Mouse (Mus musculus) neural tube, embryonic 12.5 days (tissue): ENCODE data around the gene Ccnj. TPM values are rescaled to one million over a fixed set of nuclear protein-coding genes. Genes with fewer than 3 reads are reported as not detected.

ENCODE experiments used
- ATAC-seq: fragments of 200-750 bp; cut with Nextera tagmentation; 2 replicates; pipeline ENCODE4 v1.8.0; 2017; ENCODE audit warnings: low read depth, mild to moderate bottlenecking, moderate TSS enrichment, moderate library complexity; ENCODE audit not compliant: low FRiP score
- H3K27ac ChIP-seq: fragments of 300-500 bp; sonication (generic); 2 replicates; pipeline ENCODE4 v1.5.1; 2016
- H3K27me3 ChIP-seq: fragments of 300-500 bp; sonication (generic); replicated peaks from 2 replicates; pipeline ENCODE4 v1.6.1; 2016; ENCODE audit warnings: mild to moderate bottlenecking
- H3K36me3 ChIP-seq: fragments of 300-500 bp; sonication (generic); 2 replicates; pipeline ENCODE4 v1.6.1; 2016; ENCODE audit warnings: mild to moderate bottlenecking
- H3K4me1 ChIP-seq: fragments of 300-500 bp; sonication (generic); 2 replicates; pipeline ENCODE4 v1.6.1; 2016
- H3K4me2 ChIP-seq: fragments of 300-500 bp; sonication (generic); replicated peaks from 2 replicates; pipeline ENCODE4 v1.6.1; 2016; ENCODE audit warnings: mild to moderate bottlenecking
- H3K4me3 ChIP-seq: fragments of 300-500 bp; sonication (generic); 2 replicates; pipeline ENCODE4 v1.5.1; 2016
- H3K9ac ChIP-seq: fragments of 300-500 bp; sonication (generic); 2 replicates; pipeline ENCODE4 v1.6.1; 2016; ENCODE audit warnings: mild to moderate bottlenecking
- H3K9me3 ChIP-seq: fragments of 300-500 bp; sonication (generic); 2 replicates; pipeline ENCODE4 v1.6.1; 2016; ENCODE audit warnings: mild to moderate bottlenecking
- WGBS: fragments of 180-500 bp; shearing (Covaris S2); methylation state at CpG from one replicate; pipeline ENCODE4 v1.1.7; 2016; 5-methylcytosine and 5-hydroxymethylcytosine counted together
- polyA plus RNA-seq: library from polyadenylated mRNA; unstranded; fragments of >200 nt; fragmentation: Nextera tagmentation; extraction: Ambion mirVana; gene quantifications from 2 replicates; pipeline ENCODE4 v1.2.1, GENCODE M21; 2016

Gene Ccnj
- polyA plus RNA-seq, 1 experiment from 2014 or later = 28.2 TPM

GRCm38 (mm10) chr19:40825636-40826035 is 5.4 kb upstream of the Ccnj start:
- 72% methylated on average over 5 of the region's 5 CpGs for WGBS

GRCm38 (mm10) chr19:40826735-40827134 is 4.3 kb upstream of the Ccnj start:
- no peaks in the 10 kb centered on the region for H3K27me3 ChIP-seq
- H3K9ac ChIP-seq = no peak overlapping the region
- no peak for ATAC-seq
- H3K36me3 ChIP-seq = no peaks in the 10 kb centered on the region
- WGBS = 87% methylated on average over 7 of the region's 7 CpGs
- no peak overlapping the region for H3K4me3 ChIP-seq
- H3K4me2 ChIP-seq = no peak overlapping the region
- no peak overlapping the region for H3K27ac ChIP-seq
- peaks cover 5% of the 10 kb centered on the region; the same call in 1 of the 2 replicates for H3K4me1 ChIP-seq
- H3K9me3 ChIP-seq = no peaks in the 10 kb centered on the region

More at GRCm38 (mm10) chr19:40825636-40826035, 5.4 kb upstream of the Ccnj start:
- H3K27me3 ChIP-seq = no peaks in the 10 kb centered on the region; the same call in 1 of the 2 replicates
- no peak overlapping the region for H3K4me2 ChIP-seq
- no peaks in the 10 kb centered on the region for H3K9me3 ChIP-seq
- no peak overlapping the region for H3K27ac ChIP-seq
- no peak overlapping the region for H3K4me3 ChIP-seq
- no peaks in the 10 kb centered on the region for H3K36me3 ChIP-seq
- H3K4me1 ChIP-seq = peaks cover 5% of the 10 kb centered on the region; the same call in 1 of the 2 replicates
- ATAC-seq = no peak
- no peak overlapping the region for H3K9ac ChIP-seq

DNA sequence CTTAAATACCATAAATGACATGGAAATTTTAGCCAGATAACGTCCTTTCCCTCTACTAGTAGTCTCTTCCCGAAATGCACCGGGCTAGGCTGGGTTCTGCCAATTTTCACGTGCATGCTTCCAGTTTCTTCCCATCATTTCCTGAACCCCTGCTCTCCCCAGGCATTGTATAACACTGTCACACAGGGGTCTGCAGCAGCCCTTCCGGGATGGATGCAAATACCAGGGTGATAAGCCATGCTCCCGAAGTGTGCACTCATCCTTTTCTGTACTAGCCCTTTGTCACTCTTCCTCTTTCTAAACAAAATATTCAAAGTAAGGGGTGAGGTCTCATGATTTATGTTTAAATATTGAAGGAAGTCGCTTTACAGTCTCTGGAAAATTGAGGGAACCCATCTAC is 881 bp upstream of the Ccnj start:
- H3K27ac ChIP-seq = no peak overlapping the region
- H3K9me3 ChIP-seq = no peaks in the 10 kb centered on the region
- peak overlapping the region; percentile 97 for H3K9ac ChIP-seq
- no peaks in the 10 kb centered on the region for H3K27me3 ChIP-seq
- H3K4me2 ChIP-seq = peak overlapping the region; percentile 91
- H3K4me1 ChIP-seq = peaks cover 30% of the 10 kb centered on the region
- ATAC-seq = no peak
- WGBS = 65% methylated on average over 7 of the region's 7 CpGs
- no peaks in the 10 kb centered on the region for H3K36me3 ChIP-seq
- peak overlapping the region; percentile 90 for H3K4me3 ChIP-seq

GRCm38 (mm10) chr19:40831416-40832201 is 530 bp downstream of the Ccnj start:
- H3K27me3 ChIP-seq = no peaks in the 10 kb centered on the region
- H3K4me2 ChIP-seq = peak overlapping the region; percentile 91
- H3K36me3 ChIP-seq = peaks cover 2% of the 10 kb centered on the region
- H3K4me1 ChIP-seq = peaks cover 30% of the 10 kb centered on the region
- peak overlapping the region; percentile 81 for H3K27ac ChIP-seq
- no peaks in the 10 kb centered on the region for H3K9me3 ChIP-seq
- H3K9ac ChIP-seq = peak overlapping the region; percentile 97
- peak overlapping the region; percentile 90 for H3K4me3 ChIP-seq
- peak; percentile 76 for ATAC-seq
- WGBS = under 1% methylated on average over 76 of the region's 76 CpGs

GRCm38 (mm10) chr19:40832361-40832760 is 1.3 kb downstream of the Ccnj start:
- no peaks in the 10 kb centered on the region for H3K9me3 ChIP-seq
- WGBS = 35% methylated on average over 5 of the region's 5 CpGs
- H3K4me3 ChIP-seq = peak overlapping the region; percentile 90
- H3K27me3 ChIP-seq = no peaks in the 10 kb centered on the region
- H3K36me3 ChIP-seq = peaks cover 8% of the 10 kb centered on the region
- peak overlapping the region; percentile 97 for H3K9ac ChIP-seq
- ATAC-seq = no peak
- H3K4me2 ChIP-seq = peak overlapping the region; percentile 91
- H3K27ac ChIP-seq = no peak overlapping the region
- peaks cover 30% of the 10 kb centered on the region for H3K4me1 ChIP-seq

- H3K4me3 ChIP-seq = no peak overlapping the region
- H3K4me1 ChIP-seq = peaks cover 30% of the 10 kb centered on the region
- H3K9ac ChIP-seq = no peak overlapping the region
- H3K9me3 ChIP-seq = no peaks in the 10 kb centered on the region
- no peak overlapping the region for H3K4me2 ChIP-seq
- peaks cover 29% of the 10 kb centered on the region for H3K36me3 ChIP-seq
- no peaks in the 10 kb centered on the region for H3K27me3 ChIP-seq
- H3K27ac ChIP-seq = no peak overlapping the region
- ATAC-seq = no peak
- WGBS = 93% methylated on average over 6 of the region's 6 CpGs
These were observed 3.4 kb downstream of the Ccnj start for GRCm38 (mm10) chr19:40834436-40834835.

GRCm38 (mm10) chr19:40838205-40838604 is 7.1 kb downstream of the Ccnj start:
- no peak overlapping the region for H3K9ac ChIP-seq
- no peak for ATAC-seq
- H3K9me3 ChIP-seq = no peaks in the 10 kb centered on the region
- no peaks in the 10 kb centered on the region for H3K27me3 ChIP-seq
- no peak overlapping the region for H3K27ac ChIP-seq
- H3K36me3 ChIP-seq = peaks cover 59% of the 10 kb centered on the region
- peaks cover 15% of the 10 kb centered on the region for H3K4me1 ChIP-seq
- 92% methylated on average over 7 of the region's 7 CpGs for WGBS
- H3K4me3 ChIP-seq = no peak overlapping the region
- no peak overlapping the region for H3K4me2 ChIP-seq

- H3K4me1 ChIP-seq = no peaks in the 10 kb centered on the region
- no peak overlapping the region for H3K9ac ChIP-seq
- no peak overlapping the region for H3K27ac ChIP-seq
- no peak for ATAC-seq
- no peaks in the 10 kb centered on the region for H3K9me3 ChIP-seq
- H3K36me3 ChIP-seq = peaks cover 79% of the 10 kb centered on the region
- no peaks in the 10 kb centered on the region for H3K27me3 ChIP-seq
- WGBS = 86% methylated on average over 6 of the region's 6 CpGs
- H3K4me3 ChIP-seq = no peak overlapping the region
- no peak overlapping the region for H3K4me2 ChIP-seq
These were observed 9.2 kb downstream of the Ccnj start for GRCm38 (mm10) chr19:40840303-40840702.

DNA sequence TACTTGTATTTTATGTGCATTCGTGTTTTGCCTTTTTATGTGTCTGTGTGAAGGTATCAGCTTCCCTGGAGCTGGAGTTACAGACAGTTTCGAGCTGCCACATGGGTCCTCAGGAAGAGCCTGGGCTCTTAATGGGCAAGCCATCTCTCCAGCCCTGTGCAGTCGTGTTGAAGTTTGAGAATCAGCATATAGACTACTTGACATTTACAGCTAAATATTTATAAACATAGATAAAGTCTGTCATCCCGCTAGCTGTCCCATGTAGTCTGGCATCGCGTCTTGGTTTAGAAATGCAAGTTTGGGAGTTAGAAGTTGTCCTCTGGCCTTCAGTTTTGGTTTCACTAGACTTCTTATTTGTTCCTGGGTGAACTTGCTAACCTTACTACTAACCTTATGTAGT is 10.0 kb downstream of the Ccnj start:
- Histone ChIP-seq H3K4me1 (no peaks in the 10 kb centered on the region), H3K4me2 (no peak overlapping the region), H3K4me3 (no peak overlapping the region), H3K36me3 (peaks cover 86% of the 10 kb centered on the region), H3K9me3 (no peaks in the 10 kb centered on the region), H3K27ac (no peak overlapping the region), H3K27me3 (no peaks in the 10 kb centered on the region), H3K9ac (no peak overlapping the region)
- ATAC-seq = no peak
- WGBS = 93% methylated on average over 6 of the region's 6 CpGs

DNA sequence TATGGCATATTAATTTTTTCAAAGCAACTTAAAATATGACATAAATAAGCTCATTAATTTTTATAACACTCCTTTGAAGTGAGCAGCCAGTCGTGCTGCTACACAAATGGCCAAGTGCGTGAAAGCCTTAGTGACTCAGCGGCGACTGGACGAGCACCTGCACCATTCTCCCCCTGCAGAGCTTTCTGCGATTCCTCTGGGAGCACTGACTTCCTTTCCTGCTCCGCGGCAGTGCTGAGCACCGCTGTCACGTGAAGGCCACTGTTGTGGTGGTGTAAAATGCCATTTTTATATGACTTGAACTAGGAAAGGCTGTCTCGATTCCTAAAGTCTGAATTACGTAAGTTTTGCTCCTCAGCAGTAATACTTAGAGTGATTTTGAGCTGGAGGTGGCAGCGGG is 10.5 kb downstream of the Ccnj start:
- Histone ChIP-seq H3K4me1 (no peaks in the 10 kb centered on the region), H3K4me2 (no peak overlapping the region), H3K27ac (no peak overlapping the region), H3K4me3 (no peak overlapping the region), H3K9me3 (no peaks in the 10 kb centered on the region), H3K36me3 (peaks cover 87% of the 10 kb centered on the region), H3K9ac (no peak overlapping the region), H3K27me3 (no peaks in the 10 kb centered on the region)
- WGBS = 84% methylated on average over 13 of the region's 13 CpGs
- ATAC-seq = no peak

GRCm38 (mm10) chr19:40844731-40845130 is 13.7 kb downstream of the Ccnj start:
- Histone ChIP-seq H3K36me3 (peaks cover 84% of the 10 kb centered on the region), H3K9ac (no peak overlapping the region), H3K9me3 (no peaks in the 10 kb centered on the region), H3K4me2 (no peak overlapping the region), H3K27me3 (no peaks in the 10 kb centered on the region), H3K4me1 (no peaks in the 10 kb centered on the region), H3K4me3 (no peak overlapping the region), H3K27ac (no peak overlapping the region)
- WGBS = 95% methylated on average over 13 of the region's 13 CpGs
- no peak for ATAC-seq

- Histone ChIP-seq H3K27me3 (no peaks in the 10 kb centered on the region), H3K27ac (no peak overlapping the region), H3K4me2 (no peak overlapping the region), H3K9me3 (no peaks in the 10 kb centered on the region), H3K4me3 (no peak overlapping the region), H3K36me3 (peaks cover 60% of the 10 kb centered on the region), H3K4me1 (no peaks in the 10 kb centered on the region), H3K9ac (no peak overlapping the region)
- WGBS = 87% methylated on average over 12 of the region's 12 CpGs
- ATAC-seq = no peak
These were observed 18.3 kb downstream of the Ccnj start for GRCm38 (mm10) chr19:40849391-40849790.

GRCm38 (mm10) chr19:40859555-40859954 is 28.5 kb downstream of the Ccnj start:
- H3K27me3 ChIP-seq = 0 out of 2 replicates have a peak, but pooled peaks cover 2% of the 10 kb centered on the region
- no peaks in the 10 kb centered on the region for H3K4me1 ChIP-seq
- H3K36me3 ChIP-seq = no peaks in the 10 kb centered on the region
- H3K27ac ChIP-seq = no peak overlapping the region
- 80% methylated on average over 4 of the region's 4 CpGs for WGBS
- H3K9me3 ChIP-seq = no peaks in the 10 kb centered on the region
- no peak overlapping the region for H3K4me2 ChIP-seq
- H3K9ac ChIP-seq = no peak overlapping the region
- no peak for ATAC-seq
- no peak overlapping the region for H3K4me3 ChIP-seq
